In the genomic region with DNA sequence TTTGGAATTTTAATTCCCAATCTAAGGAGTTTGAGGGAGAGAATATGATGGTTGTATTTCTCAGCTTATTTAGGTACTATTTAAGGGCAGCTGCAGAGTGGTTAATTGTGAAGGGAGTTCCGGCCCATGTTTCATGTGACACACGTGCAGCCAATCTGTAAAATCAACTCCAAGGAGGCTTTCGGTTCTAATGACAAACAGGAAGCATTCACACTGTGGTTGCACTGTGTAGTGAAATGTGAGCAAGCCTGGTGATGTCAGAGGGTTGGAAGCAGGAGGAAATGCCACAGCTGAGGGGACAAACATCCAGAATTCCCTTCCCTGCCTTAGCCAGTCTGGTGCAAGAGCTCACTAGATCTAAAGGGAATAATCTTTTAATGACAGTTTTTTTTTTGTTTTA, we compare ENCODE assay signal across 8 mouse cellular contexts. TPM values are rescaled to one million over a fixed set of nuclear protein-coding genes. Genes with fewer than 3 reads are reported as not detected.
DNase-seq lines count a peak whose midpoint lies in the region; ATAC-seq and TF ChIP-seq lines count a peak whose summit lies in the region.

No protein-coding gene starts in this region.

- H3K9me3 ChIP-seq in heart, embryonic 11.5 days (replicated peaks; ENCODE audit: control insufficient read depth, low read length), result no peaks in the 10 kb centered on the region
- H3K9me3 ChIP-seq in limb, embryonic 10.5 days (replicated peaks), result no peaks in the 10 kb centered on the region

- no peak overlapping the region for H3K4me3 ChIP-seq in lung, adult 2 months (replicated peaks; ENCODE audit: extremely low read depth, low read depth, low read length)
- H3K4me3 ChIP-seq in heart, embryonic 11.5 days (ENCODE audit: low read depth, low read length), result no peak overlapping the region
- H3K4me3 ChIP-seq in limb, embryonic 10.5 days, result no peak overlapping the region
- H3K4me3 ChIP-seq in left cerebral cortex, adult 2 months, result no peak overlapping the region

- H3K27me3 ChIP-seq in heart, embryonic 11.5 days (ENCODE audit: control insufficient read depth, insufficient read depth, low read length), result no peaks in the 10 kb centered on the region
- H3K27me3 ChIP-seq in limb, embryonic 10.5 days (ENCODE audit: low read depth, poor library complexity, severe bottlenecking), result no peaks in the 10 kb centered on the region

- DNase-seq in lung, adult 18-20 months, result peak; percentile 51 to 66
- no peak for DNase-seq in lung, adult 2 months
- no peak for DNase-seq in limb, embryonic 10.5 days (ENCODE audit: low spot score)
- DNase-seq in thymus, postnatal 10 days (ENCODE audit: low spot score in 2 of 2), result peak; percentile 27 to 33
- DNase-seq in left cerebral cortex, adult 2 months (ENCODE audit: extremely low spot score in 1 of 2, low spot score in 2 of 2), result no peak
- DNase-seq in left cerebral cortex, postnatal 14 days (ENCODE audit: low spot score in 2 of 2), result no peak

- intact Hi-C loops in left cerebral cortex, adult 2 months (cut with DNase I), result no loop called here
- intact Hi-C loops in left cerebral cortex, postnatal 14 days (cut with DNase I), result no loop called here

- H3K36me3 ChIP-seq in heart, embryonic 11.5 days (ENCODE audit: control insufficient read depth, insufficient read depth, low read length), result no peaks in the 10 kb centered on the region
- no peaks in the 10 kb centered on the region for H3K36me3 ChIP-seq in limb, embryonic 10.5 days

- ATAC-seq in heart, embryonic 11.5 days (replicated peaks; ENCODE audit: insufficient number of reproducible peaks, low FRiP score, low TSS enrichment), result no peak
- no peak for ATAC-seq in cerebellum, adult (ENCODE audit: insufficient number of reproducible peaks, low FRiP score, low TSS enrichment)

- H3K27ac ChIP-seq in heart, embryonic 11.5 days (ENCODE audit: low read depth, low read length), result peak overlapping the region; percentile 32; the same call in 1 of the 2 replicates
- peak overlapping the region; percentile 42; the same call in 1 of the 2 replicates for H3K27ac ChIP-seq in limb, embryonic 10.5 days
- no peak overlapping the region for H3K27ac ChIP-seq in left cerebral cortex, adult 2 months

- 12% methylated on average over 3 of the region's 3 CpGs for WGBS in lung, adult 2 months
- 48% methylated on average over 3 of the region's 3 CpGs for WGBS in heart, embryonic 11.5 days (ENCODE audit: insufficient replicate concordance)
- 35% methylated on average over 3 of the region's 3 CpGs for WGBS in limb, embryonic 10.5 days

- TF ChIP-seq CTCF in lung, adult 2 months (IDR thresholded peaks at IDR 0.05; ENCODE audit: insufficient read depth, low read length), result no peak
- TF ChIP-seq CTCF in left cerebral cortex, adult 2 months (IDR thresholded peaks at IDR 0.05), result no peak

- H3K9ac ChIP-seq in heart, embryonic 11.5 days (ENCODE audit: low read depth, low read length), result no peak overlapping the region

- TF ChIP-seq POLR2A in lung, adult 2 months (IDR thresholded peaks at IDR 0.05; ENCODE audit: borderline replicate concordance, extremely low read depth, low read depth, low read length), result no peak

- peaks cover 10% of the 10 kb centered on the region for H3K4me1 ChIP-seq in lung, adult 2 months (ENCODE audit: control insufficient read depth, insufficient read depth, low read length)
- H3K4me1 ChIP-seq in heart, embryonic 11.5 days (ENCODE audit: control insufficient read depth, insufficient read depth, low read length), result peaks cover 16% of the 10 kb centered on the region
- peaks cover 15% of the 10 kb centered on the region for H3K4me1 ChIP-seq in limb, embryonic 10.5 days

- H3K4me2 ChIP-seq in heart, embryonic 11.5 days, result no peak overlapping the region

RNA-seq across cellular contexts. Expression of a gene that starts 8.3 kb away (rescaled TPM):
- polyA plus RNA-seq in lung, adult 2 months (2012; rRNA removed), result 19.3 and 35.7 TPM in 2 replicates
- polyA plus RNA-seq in heart, embryonic 11.5 days (2014; fragmentation: Nextera tagmentation; extraction: Ambion mirVana), result 5.9 and 6.3 TPM in 2 replicates
- polyA plus RNA-seq in limb, embryonic 10.5 days (2016; fragmentation: Nextera tagmentation; extraction: Ambion mirVana), result 0.39 and 0.41 TPM in 2 replicates
- total RNA-seq in left cerebral cortex, adult 2 months (2021), result 10 to 100 TPM; 27.4 to 27.8 TPM
- total RNA-seq in left cerebral cortex, postnatal 14 days (2021), result 10 to 100 TPM; 19.5 to 21.9 TPM

Comparison
In these comparisons a context has a peak if more than half of its experiments do, and no peak if none do; other contexts are left out.
1. DNase-seq: peak in lung, adult 18-20 months (2 of 2) and thymus, postnatal 10 days (2 of 2); none in lung, adult 2 months (single experiment), limb, embryonic 10.5 days (single experiment), left cerebral cortex, adult 2 months (0 of 2) and left cerebral cortex, postnatal 14 days (0 of 2).